Mouse (Mus musculus): Measurements from ENCODE around the gene Lyl1. TPM values are rescaled to one million over a fixed set of nuclear protein-coding genes. Genes with fewer than 3 reads are reported as not detected.
A peak's percentile ranks its signal among the peaks of the same experiment; 100 is the strongest.

The Lyl1 gene
- total and polyA plus RNA-seq, 2 experiments from 2014 or later = 4.4 to 8.7 TPM

GRCm38 (mm10) chr8:84742171-84743053 is 41.2 kb downstream of the Lyl1 start:
- TF ChIP-seq CTCF (IDR thresholded peaks at IDR 0.05; ENCODE audit: low read depth) = no peak
- TF ChIP-seq EP300 (IDR thresholded peaks at IDR 0.05; ENCODE audit: low read depth) = no peak
- 29% methylated on average over 32 of the region's 32 CpGs for WGBS
- DNase-seq (ENCODE audit: low spot score) = no peak
- 0 out of 2 replicates have a peak overlapping the region, but pooled peaks have one; percentile 13 for H3K4me3 ChIP-seq (ENCODE audit: low read depth, low read length)
- no peak overlapping the region; the same call in 1 of the 2 replicates for H3K9ac ChIP-seq (replicated peaks; ENCODE audit: low read depth, low read length)
- peak overlapping the region; percentile 43 for H3K4me2 ChIP-seq (ENCODE audit: low read depth, low read length)
- peak overlapping the region; percentile 72 for H3K27ac ChIP-seq (ENCODE audit: low read depth)
- H3K9me3 ChIP-seq (replicated peaks; ENCODE audit: control insufficient read depth, low read length) = no peaks in the 10 kb centered on the region
- H3K4me1 ChIP-seq (ENCODE audit: control insufficient read depth, insufficient read depth) = peaks cover 63% of the 10 kb centered on the region
- H3K27me3 ChIP-seq (ENCODE audit: control insufficient read depth, insufficient read depth, low read length) = no peaks in the 10 kb centered on the region
- ATAC-seq (ENCODE audit: insufficient read depth, low read depth) = peak; percentile 62
- no peaks in the 10 kb centered on the region for H3K36me3 ChIP-seq (replicated peaks; ENCODE audit: control insufficient read depth, insufficient read depth, low read length)

- no peaks in the 10 kb centered on the region for H3K27me3 ChIP-seq (ENCODE audit: control insufficient read depth, insufficient read depth, low read length)
- H3K4me2 ChIP-seq (ENCODE audit: low read depth, low read length) = peak overlapping the region; percentile 43
- WGBS = 19% methylated on average over 10 of the region's 10 CpGs
- ATAC-seq (ENCODE audit: insufficient read depth, low read depth) (peak; percentile 7; the same call in 1 of the 2 replicates), DNase-seq (ENCODE audit: low spot score) (no peak)
- H3K27ac ChIP-seq (ENCODE audit: low read depth) = peak overlapping the region; percentile 72
- peaks cover 57% of the 10 kb centered on the region for H3K4me1 ChIP-seq (ENCODE audit: control insufficient read depth, insufficient read depth)
- H3K9me3 ChIP-seq (replicated peaks; ENCODE audit: control insufficient read depth, low read length) = no peaks in the 10 kb centered on the region
- 0 out of 2 replicates have a peak overlapping the region, but pooled peaks have one; percentile 13 for H3K4me3 ChIP-seq (ENCODE audit: low read depth, low read length)
- no peak overlapping the region for H3K9ac ChIP-seq (replicated peaks; ENCODE audit: low read depth, low read length)
- no peaks in the 10 kb centered on the region for H3K36me3 ChIP-seq (replicated peaks; ENCODE audit: control insufficient read depth, insufficient read depth, low read length)
- TF ChIP-seq CTCF (IDR thresholded peaks at IDR 0.05; ENCODE audit: low read depth) = no peak
- no peak for TF ChIP-seq EP300 (IDR thresholded peaks at IDR 0.05; ENCODE audit: low read depth)
These were observed 41.8 kb downstream of the Lyl1 start for GRCm38 (mm10) chr8:84743054-84743415.

- Histone ChIP-seq H3K4me2 (ENCODE audit: low read depth, low read length) (peak overlapping the region; percentile 43; the same call in 1 of the 2 replicates), H3K4me1 (ENCODE audit: control insufficient read depth, insufficient read depth) (peaks cover 52% of the 10 kb centered on the region), H3K27me3 (ENCODE audit: control insufficient read depth, insufficient read depth, low read length) (no peaks in the 10 kb centered on the region), H3K27ac (ENCODE audit: low read depth) (peak overlapping the region; percentile 82), H3K36me3 (replicated peaks; ENCODE audit: control insufficient read depth, insufficient read depth, low read length) (no peaks in the 10 kb centered on the region), H3K9me3 (replicated peaks; ENCODE audit: control insufficient read depth, low read length) (no peaks in the 10 kb centered on the region), H3K9ac (replicated peaks; ENCODE audit: low read depth, low read length) (no peak overlapping the region), H3K4me3 (ENCODE audit: low read depth, low read length) (no peak overlapping the region)
- 17% methylated on average over 17 of the region's 17 CpGs for WGBS
- DNase-seq (ENCODE audit: low spot score) = peak; percentile 79
- TF ChIP-seq EP300 (IDR thresholded peaks at IDR 0.05; ENCODE audit: low read depth) (no peak), CTCF (IDR thresholded peaks at IDR 0.05; ENCODE audit: low read depth) (no peak)
- peak; percentile 69 for ATAC-seq (ENCODE audit: insufficient read depth, low read depth)
These were observed 42.5 kb downstream of the Lyl1 start for GRCm38 (mm10) chr8:84743517-84744420.

GRCm38 (mm10) chr8:84745032-84745925 is 44.0 kb downstream of the Lyl1 start:
- H3K4me2 ChIP-seq (ENCODE audit: low read depth, low read length) = no peak overlapping the region
- peak overlapping the region; percentile 82; the same call in 1 of the 2 replicates for H3K27ac ChIP-seq (ENCODE audit: low read depth)
- H3K27me3 ChIP-seq (ENCODE audit: control insufficient read depth, insufficient read depth, low read length) = no peaks in the 10 kb centered on the region
- H3K9ac ChIP-seq (replicated peaks; ENCODE audit: low read depth, low read length) = no peak overlapping the region
- no peak for TF ChIP-seq EP300 (IDR thresholded peaks at IDR 0.05; ENCODE audit: low read depth)
- no peak for TF ChIP-seq CTCF (IDR thresholded peaks at IDR 0.05; ENCODE audit: low read depth)
- no peaks in the 10 kb centered on the region for H3K36me3 ChIP-seq (replicated peaks; ENCODE audit: control insufficient read depth, insufficient read depth, low read length)
- DNase-seq (ENCODE audit: low spot score) (no peak), ATAC-seq (ENCODE audit: insufficient read depth, low read depth) (no peak)
- WGBS = 20% methylated on average over 16 of the region's 17 CpGs
- no peak overlapping the region for H3K4me3 ChIP-seq (ENCODE audit: low read depth, low read length)
- H3K9me3 ChIP-seq (replicated peaks; ENCODE audit: control insufficient read depth, low read length) = no peaks in the 10 kb centered on the region
- H3K4me1 ChIP-seq (ENCODE audit: control insufficient read depth, insufficient read depth) = peaks cover 46% of the 10 kb centered on the region
